Mouse (Mus musculus) megakaryocyte, embryonic 14.5 days (primary cell): ENCODE measurements around the gene Olfr1215.
"Not testable (repeated sequence)": the region's sequence is repeated elsewhere in the genome, so short reads cannot be mapped to it uniquely, and the experiment has no call there.

Experiments
- FLI1 ChIP-seq: IDR thresholded peaks from 2 replicates; pipeline ENCODE4 v1.6.1; 2012; ENCODE audit warnings: low read length, inconsistent platforms, mixed read lengths
- GATA1 ChIP-seq: IDR thresholded peaks from 3 replicates; pipeline ENCODE4 v1.6.1; 2012; ENCODE audit warnings: mixed read lengths, low read length, inconsistent platforms, borderline replicate concordance

- not testable (repeated sequence) for TF ChIP-seq GATA1, FLI1
Observed at GRCm38 (mm10) chr2:89021436-89021835, 14.7 kb upstream of the Olfr1215 start.
